In genomic region chr6:128003542-128003941, GRCm38 (mm10) we compare ENCODE assay signal across 14 mouse cellular contexts.
A peak's percentile ranks its signal among the peaks of the same experiment; 100 is the strongest.
DNase-seq lines count a peak whose midpoint lies in the region; ATAC-seq and TF ChIP-seq lines count a peak whose summit lies in the region.
"Had no signal": no experiment of that assay in that cellular context is flagged by ENCODE, and none has a peak within 500 bp of the region (broad histone marks: within the 10 kb centered on the region; RNA-seq: fewer than 3 reads in every experiment).

No protein-coding gene starts in this region.

- ATAC-seq in heart, postnatal 0 days (ENCODE audit: insufficient read depth, low read depth): no peak
- ATAC-seq in intestine, postnatal 0 days: no peak
- peak; percentile 16; the same call in 1 of the 2 replicates for ATAC-seq in stomach, embryonic 15.5 days (ENCODE audit: insufficient read depth, low FRiP score, low read depth)
- ATAC-seq: forebrain, embryonic 14.5 days had no signal

- H3K4me1 ChIP-seq in heart, postnatal 0 days (ENCODE audit: control insufficient read depth, insufficient read depth): peaks cover 48% of the 10 kb centered on the region
- H3K4me1 ChIP-seq in intestine, postnatal 0 days (replicated peaks; ENCODE audit: control insufficient read depth, insufficient read depth, low read length): no peaks in the 10 kb centered on the region
- peaks cover 41% of the 10 kb centered on the region for H3K4me1 ChIP-seq in stomach, embryonic 15.5 days

- TF ChIP-seq CTCF in heart, postnatal 0 days (IDR thresholded peaks at IDR 0.05; ENCODE audit: low read depth): no peak
- no peak for TF ChIP-seq CTCF in intestine, postnatal 0 days (IDR thresholded peaks at IDR 0.05; ENCODE audit: low read depth)

- TF ChIP-seq EP300 in heart, postnatal 0 days (IDR thresholded peaks at IDR 0.05; ENCODE audit: low read depth): no peak

- no peaks in the 10 kb centered on the region for H3K9me3 ChIP-seq in heart, postnatal 0 days (replicated peaks; ENCODE audit: control insufficient read depth, low read length)
- no peaks in the 10 kb centered on the region for H3K9me3 ChIP-seq in intestine, postnatal 0 days (ENCODE audit: control insufficient read depth)
- H3K9me3 ChIP-seq in stomach, embryonic 15.5 days: no peaks in the 10 kb centered on the region

- H3K27me3 ChIP-seq in heart, postnatal 0 days (ENCODE audit: control insufficient read depth, insufficient read depth, low read length): no peaks in the 10 kb centered on the region
- H3K27me3 ChIP-seq in intestine, postnatal 0 days (replicated peaks; ENCODE audit: control insufficient read depth, insufficient read depth, low read length): no peaks in the 10 kb centered on the region
- no peaks in the 10 kb centered on the region for H3K27me3 ChIP-seq in stomach, embryonic 15.5 days (replicated peaks)

- H3K9ac ChIP-seq in heart, postnatal 0 days (replicated peaks; ENCODE audit: low read depth, low read length): no peak overlapping the region
- H3K9ac ChIP-seq in intestine, postnatal 0 days (ENCODE audit: low read depth, low read length): no peak overlapping the region
- H3K9ac ChIP-seq in stomach, embryonic 15.5 days: no peak overlapping the region; the same call in 1 of the 2 replicates

- peak overlapping the region; percentile 9 for H3K27ac ChIP-seq in heart, postnatal 0 days (ENCODE audit: low read depth)
- H3K27ac ChIP-seq in intestine, postnatal 0 days (ENCODE audit: low read depth, low read length): peak overlapping the region; percentile 35; the same call in 1 of the 2 replicates
- peak overlapping the region; percentile 88 for H3K27ac ChIP-seq in stomach, embryonic 15.5 days

- 48% methylated on average over 5 of the region's 5 CpGs for WGBS in heart, postnatal 0 days
- WGBS in intestine, postnatal 0 days: 54% methylated on average over 5 of the region's 5 CpGs
- WGBS in stomach, embryonic 15.5 days: 49% methylated on average over 5 of the region's 5 CpGs

- H3K36me3 ChIP-seq in heart, postnatal 0 days (replicated peaks; ENCODE audit: control insufficient read depth, insufficient read depth, low read length): no peaks in the 10 kb centered on the region
- H3K36me3 ChIP-seq in intestine, postnatal 0 days (ENCODE audit: control insufficient read depth, insufficient read depth): no peaks in the 10 kb centered on the region
- no peaks in the 10 kb centered on the region for H3K36me3 ChIP-seq in stomach, embryonic 15.5 days

- H3K4me3 ChIP-seq in heart, postnatal 0 days (ENCODE audit: low read depth, low read length): no peak overlapping the region
- no peak overlapping the region for H3K4me3 ChIP-seq in intestine, postnatal 0 days (ENCODE audit: low read depth, low read length)
- no peak overlapping the region for H3K4me3 ChIP-seq in stomach, embryonic 15.5 days (replicated peaks)

- no peak overlapping the region for H3K4me2 ChIP-seq in heart, postnatal 0 days (ENCODE audit: low read depth, low read length)
- H3K4me2 ChIP-seq in intestine, postnatal 0 days (replicated peaks; ENCODE audit: low read depth): no peak overlapping the region
- no peak overlapping the region for H3K4me2 ChIP-seq in stomach, embryonic 15.5 days

- no peak for DNase-seq in heart, postnatal 0 days (ENCODE audit: low spot score)
- DNase-seq in heart, adult 18-20 months: no peak
- DNase-seq in lung, postnatal 10 days: peak; percentile 37
- DNase-seq in lung, postnatal 25 days (ENCODE audit: low spot score): no peak
- no peak for DNase-seq in yolk sac, embryonic 10.5 days (ENCODE audit: low spot score)
- DNase-seq in right cerebral cortex, postnatal 4 days: no peak
- DNase-seq: adrenal gland, postnatal 14 days; cerebellum, adult 11-12 months; gastrocnemius, postnatal 14 days; kidney, adult 18-20 months; liver had no signal

Comparison
In these comparisons a context has a peak if more than half of its experiments do, and no peak if none do; other contexts are left out.
1. H3K27ac ChIP-seq: peak in every context shown above with its lines; median percentile 88 in stomach, embryonic 15.5 days; 35 in intestine, postnatal 0 days; 9 in heart, postnatal 0 days.